Mouse (Mus musculus): Measurements from ENCODE around the gene Abcc12. TPM values are rescaled to one million over a fixed set of nuclear protein-coding genes. Genes with fewer than 3 reads are reported as not detected.

Abcc12 gene
- polyA plus RNA-seq (2015; fragmentation: Nextera tagmentation; extraction: Ambion mirVana): 0.17 and 0.23 TPM in 2 replicates

DNA sequence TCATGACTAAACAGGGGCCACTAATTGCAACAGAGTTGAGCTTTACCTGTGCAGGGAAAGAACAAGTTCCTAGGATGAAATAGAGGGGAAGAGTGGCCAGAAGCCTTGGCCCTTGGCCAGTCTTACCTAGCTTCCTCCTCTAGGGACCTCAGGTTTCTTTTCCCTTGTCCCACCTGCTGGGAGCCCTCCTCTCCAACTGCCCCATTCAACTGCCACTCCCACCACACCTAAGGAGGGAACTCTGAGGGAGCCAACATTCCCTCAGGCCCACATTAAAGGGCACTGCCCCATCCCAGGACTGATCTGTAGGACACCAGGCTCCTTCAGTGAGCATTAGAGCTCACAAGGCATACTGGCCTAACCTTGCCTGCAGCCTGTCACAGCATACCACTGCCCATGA lies at the start of gene Abcc12:
Abcc12 (minus strand) TSS at position 229 of the 400 bp plus-strand sequence.

DNA sequence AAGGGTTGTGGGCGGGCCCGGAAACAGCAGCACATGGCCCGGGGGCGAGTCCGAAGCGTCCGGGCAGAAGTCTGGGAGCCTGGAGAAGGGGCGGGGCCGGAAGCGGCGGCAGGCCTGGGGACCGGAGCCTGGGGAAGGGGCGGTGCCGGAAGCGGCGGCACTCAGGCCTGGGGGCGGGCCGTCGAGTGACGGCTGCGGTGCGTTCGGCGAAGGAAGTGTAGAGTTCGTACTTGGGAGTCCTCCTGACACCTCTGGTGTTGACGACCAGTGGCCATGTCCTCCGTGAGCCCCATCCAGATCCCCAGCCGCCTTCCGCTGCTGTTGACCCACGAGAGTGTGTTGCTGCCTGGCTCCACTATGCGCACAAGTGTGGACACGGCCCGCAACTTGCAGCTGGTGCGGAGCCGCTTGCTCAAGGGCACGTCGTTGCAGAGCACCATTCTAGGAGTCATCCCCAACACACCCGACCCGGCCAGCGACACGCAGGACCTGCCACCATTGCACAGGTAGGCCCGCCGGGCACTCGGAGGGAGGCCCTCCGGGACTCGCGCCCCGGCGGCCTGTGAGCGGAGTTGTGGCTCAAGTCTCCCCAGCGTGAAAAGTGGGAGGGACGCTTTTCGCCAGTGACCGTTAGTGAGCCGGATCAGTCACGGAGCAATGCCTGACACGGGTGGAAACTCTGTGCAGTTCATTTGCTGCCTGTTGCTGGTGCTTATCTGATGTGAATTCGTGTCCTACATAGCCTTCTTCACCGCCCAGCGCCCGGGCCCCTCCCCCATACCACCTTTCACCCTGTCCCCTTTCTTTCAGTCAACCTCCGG lies 43.6 kb upstream of the Abcc12 start, which contains the start of gene Lonp2:
Lonp2 (plus strand) TSS at position 133 of the 821 bp plus-strand sequence.

Small RNA genes lying within 50 kb of the gene (microRNA-seq; reads per million reads assigned to microRNA genes)
- 0 reads per million in 2 experiments for gene Gm44348

Other genes starting within 250 kb of the Abcc12 start
- gene Lonp2, start 43.4 kb upstream of the Abcc12 start, polyA plus RNA-seq (2015; fragmentation: Nextera tagmentation; extraction: Ambion mirVana): 50.0 and 58.3 TPM in 2 replicates
- 7.0 and 7.3 TPM in 2 replicates for gene Gm10638, start 165.0 kb upstream of the Abcc12 start, polyA plus RNA-seq (2015; fragmentation: Nextera tagmentation; extraction: Ambion mirVana)
- 29.4 and 30.4 TPM in 2 replicates for gene Siah1a, start 165.2 kb upstream of the Abcc12 start, polyA plus RNA-seq (2015; fragmentation: Nextera tagmentation; extraction: Ambion mirVana)

Data from skeletal muscle tissue, postnatal 0 days (tissue).